Mouse (Mus musculus): Measurements from ENCODE around the gene Trim7. TPM values are rescaled to one million over a fixed set of nuclear protein-coding genes. Genes with fewer than 3 reads are reported as not detected.

The Trim7 gene
- total and polyA plus RNA-seq, 3 experiments: 0.81 to 1.3 TPM; not detected in 1

- Histone ChIP-seq H3K36me3 (ENCODE audit: control insufficient read depth in 1 of 2, insufficient read depth in 2 of 2, low read length in 2 of 2) (peaks cover 32 to 37% of the 10 kb centered on the region in 2 experiments), H3K27ac (ENCODE audit: control insufficient read depth, low read depth, low read length) (no peak overlapping the region), H3K9me3 (replicated peaks; ENCODE audit: insufficient read depth, low read length) (no peaks in the 10 kb centered on the region), H3K4me1 (ENCODE audit: control insufficient read depth in 1 of 2, insufficient read depth in 2 of 2, low read length in 2 of 2) (peaks cover 3 to 8% of the 10 kb centered on the region in 2 experiments; a peak in 1 of 4 replicates), H3K4me3 (ENCODE audit: control insufficient read depth in 1 of 2, insufficient read depth in 1 of 2, low read depth in 2 of 2, low read length in 2 of 2) (no peak overlapping the region), H3K9ac (ENCODE audit: control insufficient read depth, low read depth, low read length, poor library complexity, severe bottlenecking) (no peak overlapping the region), H3K79me2 (ENCODE audit: control insufficient read depth, insufficient read depth, low read length, poor library complexity) (peaks cover 16% of the 10 kb centered on the region), H3K27me3 (ENCODE audit: control insufficient read depth in 1 of 2, insufficient read depth in 2 of 2, low read length in 2 of 2) (no peaks in the 10 kb centered on the region)
- no peak for TF ChIP-seq MYC (IDR thresholded peaks at IDR 0.05; ENCODE audit: low read depth, low read length)
- 0 out of 2 replicates have a peak, but pooled peaks have one; percentile 20 for TF ChIP-seq SIN3A (IDR thresholded peaks at IDR 0.05; ENCODE audit: low read length)
- no peak for TF ChIP-seq TBP (IDR thresholded peaks at IDR 0.05; ENCODE audit: low read depth, low read length)
- no peak for TF ChIP-seq TAL1 (IDR thresholded peaks at IDR 0.05; ENCODE audit: low read length)
- no peak for TF ChIP-seq MXI1 (IDR thresholded peaks at IDR 0.05; ENCODE audit: low read depth, low read length)
- TF ChIP-seq BHLHE40 (IDR thresholded peaks at IDR 0.05; ENCODE audit: borderline replicate concordance, low read depth, low read length): no peak
- peak in 1 of 2 experiments; percentile 31; a peak in 2 of 4 replicates for TF ChIP-seq POLR2A (IDR thresholded peaks at IDR 0.05; ENCODE audit: control insufficient read depth in 1 of 2, insufficient read depth in 1 of 2, low read depth in 1 of 2, low read length in 2 of 2, poor library complexity in 1 of 2)
- no peak for TF ChIP-seq RCOR1 (IDR thresholded peaks at IDR 0.05; ENCODE audit: low read depth, low read length)
- no peak for TF ChIP-seq GATA1 (IDR thresholded peaks at IDR 0.05; ENCODE audit: low read depth, low read length)
- no peak for TF ChIP-seq ZKSCAN1 (IDR thresholded peaks at IDR 0.05; ENCODE audit: low read depth, low read length)
- TF ChIP-seq NELFE (IDR thresholded peaks at IDR 0.05; ENCODE audit: low read depth, low read length): peak; percentile 33; the same call in 1 of the 2 replicates
- no peak for TF ChIP-seq JUND (IDR thresholded peaks at IDR 0.05; ENCODE audit: low read depth, low read length)
- peak; percentile 73 for DNase-seq (ENCODE audit: low read depth, low spot score)
These were observed 18.2 kb upstream of the Trim7 start for GRCm38 (mm10) chr11:48807563-48808303.

- H3K36me3 ChIP-seq (ENCODE audit: control insufficient read depth in 1 of 2, insufficient read depth in 2 of 2, low read length in 2 of 2): peaks cover 27 to 32% of the 10 kb centered on the region in 2 experiments
- no peak overlapping the region for H3K9ac ChIP-seq (ENCODE audit: control insufficient read depth, low read depth, low read length, poor library complexity, severe bottlenecking)
- H3K4me1 ChIP-seq (ENCODE audit: control insufficient read depth in 1 of 2, insufficient read depth in 2 of 2, low read length in 2 of 2): peaks cover 2 to 3% of the 10 kb centered on the region in 2 experiments; a peak in 1 of 4 replicates
- peak; percentile 58 for DNase-seq (ENCODE audit: low read depth, low spot score)
- peaks cover 11% of the 10 kb centered on the region; the same call in 1 of the 2 replicates for H3K79me2 ChIP-seq (ENCODE audit: control insufficient read depth, insufficient read depth, low read length, poor library complexity)
- H3K4me3 ChIP-seq (ENCODE audit: control insufficient read depth in 1 of 2, insufficient read depth in 1 of 2, low read depth in 2 of 2, low read length in 2 of 2): no peak overlapping the region
- TF ChIP-seq USF2 (IDR thresholded peaks at IDR 0.05; ENCODE audit: borderline replicate concordance in 1 of 2, insufficient read depth in 1 of 2, low read depth in 1 of 2, low read length in 2 of 2): no peak
- peak in 1 of 2 experiments; percentile 19; a peak in 2 of 4 replicates for TF ChIP-seq POLR2A (IDR thresholded peaks at IDR 0.05; ENCODE audit: control insufficient read depth in 1 of 2, insufficient read depth in 1 of 2, low read depth in 1 of 2, low read length in 2 of 2, poor library complexity in 1 of 2)
- peak; percentile 49; the same call in 1 of the 2 replicates for TF ChIP-seq MYB (IDR thresholded peaks at IDR 0.05; ENCODE audit: low read depth, low read length)
- TF ChIP-seq USF1 (IDR thresholded peaks at IDR 0.05; ENCODE audit: low read depth, low read length): no peak
- TF ChIP-seq ZMIZ1 (IDR thresholded peaks at IDR 0.05; ENCODE audit: low read depth, low read length): peak; percentile 77
- TF ChIP-seq SMC3 (IDR thresholded peaks at IDR 0.05; ENCODE audit: low read depth, low read length): peak; percentile 13
- TF ChIP-seq MYC (IDR thresholded peaks at IDR 0.05; ENCODE audit: low read depth, low read length): no peak
- peak; percentile 1; the same call in 1 of the 2 replicates for TF ChIP-seq POLR2AphosphoS2 (IDR thresholded peaks at IDR 0.05; ENCODE audit: low read length)
- no peaks in the 10 kb centered on the region for H3K9me3 ChIP-seq (replicated peaks; ENCODE audit: insufficient read depth, low read length)
- no peaks in the 10 kb centered on the region for H3K27me3 ChIP-seq (ENCODE audit: control insufficient read depth in 1 of 2, insufficient read depth in 2 of 2, low read length in 2 of 2)
- H3K27ac ChIP-seq (ENCODE audit: control insufficient read depth, low read depth, low read length): no peak overlapping the region
These were observed 17.7 kb upstream of the Trim7 start for GRCm38 (mm10) chr11:48808304-48808646.
